Mouse (Mus musculus): ENCODE results near the gene Camk1d. TPM values are rescaled to one million over a fixed set of nuclear protein-coding genes. Genes with fewer than 3 reads are reported as not detected.

The Camk1d gene
- polyA plus RNA-seq, 1 experiment from 2014 or later: 10.4 TPM

GRCm38 (mm10) chr2:5641678-5642077 lies 72.6 kb downstream of the Camk1d start:
- Histone ChIP-seq H3K4me1 (no peaks in the 10 kb centered on the region), H3K36me3 (no peaks in the 10 kb centered on the region), H3K9me3 (replicated peaks) (no peaks in the 10 kb centered on the region), H3K27ac (replicated peaks) (no peak overlapping the region), H3K9ac (no peak overlapping the region), H3K4me3 (replicated peaks) (no peak overlapping the region), H3K4me2 (replicated peaks) (no peak overlapping the region), H3K27me3 (no peaks in the 10 kb centered on the region)
- no peak for ATAC-seq (ENCODE audit: insufficient number of reproducible peaks, low FRiP score, low TSS enrichment, low read depth)
- 39% methylated on average over 5 of the region's 5 CpGs for WGBS

GRCm38 (mm10) chr2:5640586-5640985 lies 73.7 kb downstream of the Camk1d start:
- WGBS: 87% methylated on average over 5 of the region's 5 CpGs
- no peak overlapping the region for H3K4me3 ChIP-seq (replicated peaks)
- no peak overlapping the region for H3K27ac ChIP-seq (replicated peaks)
- H3K27me3 ChIP-seq: no peaks in the 10 kb centered on the region
- H3K4me2 ChIP-seq (replicated peaks): no peak overlapping the region
- H3K36me3 ChIP-seq: no peaks in the 10 kb centered on the region
- H3K9ac ChIP-seq: no peak overlapping the region
- no peaks in the 10 kb centered on the region for H3K4me1 ChIP-seq
- ATAC-seq (ENCODE audit: insufficient number of reproducible peaks, low FRiP score, low TSS enrichment, low read depth): no peak
- H3K9me3 ChIP-seq (replicated peaks): no peaks in the 10 kb centered on the region

- Histone ChIP-seq H3K4me2 (replicated peaks) (no peak overlapping the region), H3K36me3 (no peaks in the 10 kb centered on the region), H3K27me3 (no peaks in the 10 kb centered on the region), H3K9me3 (replicated peaks) (no peaks in the 10 kb centered on the region), H3K27ac (replicated peaks) (no peak overlapping the region), H3K9ac (no peak overlapping the region), H3K4me1 (no peaks in the 10 kb centered on the region), H3K4me3 (replicated peaks) (no peak overlapping the region)
- WGBS: 82% methylated on average over 14 of the region's 14 CpGs
- no peak for ATAC-seq (ENCODE audit: insufficient number of reproducible peaks, low FRiP score, low TSS enrichment, low read depth)
Measured at GRCm38 (mm10) chr2:5636801-5637742, 77.2 kb downstream of the Camk1d start.

GRCm38 (mm10) chr2:5632355-5632684 lies 82.0 kb downstream of the Camk1d start:
- Histone ChIP-seq H3K9ac (no peak overlapping the region), H3K4me3 (replicated peaks) (no peak overlapping the region), H3K36me3 (no peaks in the 10 kb centered on the region), H3K9me3 (replicated peaks) (no peaks in the 10 kb centered on the region), H3K4me1 (no peaks in the 10 kb centered on the region), H3K4me2 (replicated peaks) (no peak overlapping the region), H3K27ac (replicated peaks) (no peak overlapping the region), H3K27me3 (no peaks in the 10 kb centered on the region)
- ATAC-seq (ENCODE audit: insufficient number of reproducible peaks, low FRiP score, low TSS enrichment, low read depth): no peak
- WGBS: 83% methylated on average over 6 of the region's 6 CpGs

DNA sequence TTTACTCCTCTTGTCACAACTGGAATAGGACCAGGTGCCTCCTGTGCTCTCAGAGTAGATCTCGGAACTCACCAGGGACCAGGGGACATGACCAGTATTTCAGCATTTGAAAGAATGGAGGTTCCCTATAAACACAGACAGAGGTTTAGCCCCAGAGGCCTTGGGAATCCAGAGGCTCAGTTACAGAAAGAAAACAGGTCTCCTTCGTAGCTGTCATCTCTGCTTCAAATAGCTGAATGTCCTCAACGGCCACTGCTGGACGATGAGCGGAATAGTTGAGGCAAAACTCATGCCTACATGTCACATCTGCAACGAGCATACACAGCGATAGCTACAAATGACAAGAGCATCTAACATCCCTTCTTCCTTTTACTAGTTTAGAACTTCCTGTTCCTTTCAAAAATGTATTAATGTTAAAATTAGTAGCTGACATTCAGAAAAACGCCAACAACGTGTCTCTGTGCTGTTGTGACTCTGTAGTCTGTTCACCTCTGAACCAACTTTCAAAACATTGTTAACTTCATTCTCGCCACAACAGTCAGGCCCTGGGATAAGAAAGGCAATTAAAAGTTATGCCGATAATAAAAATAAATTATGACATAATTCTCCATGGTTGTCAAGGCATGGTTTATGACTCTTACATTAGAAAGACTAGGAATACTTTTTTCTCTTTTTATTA lies 82.5 kb downstream of the Camk1d start:
- Histone ChIP-seq H3K4me2 (replicated peaks) (no peak overlapping the region), H3K9ac (no peak overlapping the region), H3K27ac (replicated peaks) (no peak overlapping the region), H3K4me3 (replicated peaks) (no peak overlapping the region), H3K9me3 (replicated peaks) (no peaks in the 10 kb centered on the region), H3K4me1 (no peaks in the 10 kb centered on the region), H3K27me3 (no peaks in the 10 kb centered on the region), H3K36me3 (no peaks in the 10 kb centered on the region)
- ATAC-seq (ENCODE audit: insufficient number of reproducible peaks, low FRiP score, low TSS enrichment, low read depth): no peak
- 81% methylated on average over 11 of the region's 11 CpGs for WGBS

DNA sequence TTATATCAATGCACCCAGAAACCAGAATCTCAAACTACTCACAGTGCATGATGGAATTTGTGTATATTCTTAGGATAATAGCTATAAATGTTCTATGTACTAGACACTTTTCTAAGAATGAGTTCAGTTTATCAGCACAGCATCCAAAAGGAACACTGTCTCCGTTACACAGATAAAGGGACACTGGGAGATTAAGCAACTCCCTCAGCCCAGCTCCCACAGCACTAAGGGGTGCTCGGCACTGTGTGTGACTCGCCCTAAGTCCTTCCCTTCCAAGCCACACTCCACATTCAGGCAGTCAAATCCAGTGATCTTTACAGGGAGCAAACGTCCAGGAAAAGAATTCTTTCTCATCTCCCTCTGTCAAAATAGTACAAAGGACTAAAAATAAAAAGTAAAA lies 83.6 kb downstream of the Camk1d start:
- no peak overlapping the region for H3K4me2 ChIP-seq (replicated peaks)
- H3K4me3 ChIP-seq (replicated peaks): no peak overlapping the region
- no peak overlapping the region for H3K27ac ChIP-seq (replicated peaks)
- no peaks in the 10 kb centered on the region for H3K4me1 ChIP-seq
- no peaks in the 10 kb centered on the region for H3K36me3 ChIP-seq
- H3K9me3 ChIP-seq (replicated peaks): no peaks in the 10 kb centered on the region
- H3K27me3 ChIP-seq: no peaks in the 10 kb centered on the region
- no peak for ATAC-seq (ENCODE audit: insufficient number of reproducible peaks, low FRiP score, low TSS enrichment, low read depth)
- no peak overlapping the region for H3K9ac ChIP-seq
- WGBS: 62% methylated on average over 4 of the region's 4 CpGs

DNA sequence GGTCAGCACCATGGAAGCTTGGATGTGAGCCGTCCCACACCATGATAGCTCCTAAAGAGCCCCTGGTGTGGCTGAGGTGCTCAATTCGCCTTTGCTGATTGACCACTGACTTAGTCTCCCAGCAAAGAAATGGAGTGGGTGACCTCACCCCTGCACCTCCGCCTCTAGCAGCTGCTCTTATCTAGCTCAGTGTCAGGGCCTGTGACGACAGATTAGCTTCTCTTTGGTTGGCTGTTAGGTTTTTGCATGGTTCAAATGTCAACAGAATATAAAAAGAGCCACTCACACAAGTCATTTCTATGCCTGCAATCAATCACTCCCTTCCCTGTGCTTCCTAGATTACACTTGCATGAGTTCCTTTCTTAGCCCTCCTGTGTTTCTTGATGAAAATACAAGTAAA lies 89.9 kb downstream of the Camk1d start:
- ATAC-seq (ENCODE audit: insufficient number of reproducible peaks, low FRiP score, low TSS enrichment, low read depth): no peak
- Histone ChIP-seq H3K4me1 (no peaks in the 10 kb centered on the region), H3K4me3 (replicated peaks) (no peak overlapping the region), H3K27me3 (no peaks in the 10 kb centered on the region), H3K9me3 (replicated peaks) (no peaks in the 10 kb centered on the region), H3K27ac (replicated peaks) (no peak overlapping the region), H3K36me3 (no peaks in the 10 kb centered on the region), H3K9ac (no peak overlapping the region), H3K4me2 (replicated peaks) (no peak overlapping the region)
- 71% methylated on average over 4 of the region's 4 CpGs for WGBS

- Histone ChIP-seq H3K4me1 (peaks cover 15% of the 10 kb centered on the region), H3K36me3 (no peaks in the 10 kb centered on the region), H3K27ac (replicated peaks) (no peak overlapping the region), H3K4me2 (replicated peaks) (no peak overlapping the region), H3K4me3 (replicated peaks) (no peak overlapping the region), H3K9me3 (replicated peaks) (no peaks in the 10 kb centered on the region), H3K9ac (no peak overlapping the region), H3K27me3 (no peaks in the 10 kb centered on the region)
- ATAC-seq (ENCODE audit: insufficient number of reproducible peaks, low FRiP score, low TSS enrichment, low read depth): no peak
- WGBS: 88% methylated on average over 8 of the region's 8 CpGs
Measured at GRCm38 (mm10) chr2:5618361-5618896, 95.9 kb downstream of the Camk1d start.

DNA sequence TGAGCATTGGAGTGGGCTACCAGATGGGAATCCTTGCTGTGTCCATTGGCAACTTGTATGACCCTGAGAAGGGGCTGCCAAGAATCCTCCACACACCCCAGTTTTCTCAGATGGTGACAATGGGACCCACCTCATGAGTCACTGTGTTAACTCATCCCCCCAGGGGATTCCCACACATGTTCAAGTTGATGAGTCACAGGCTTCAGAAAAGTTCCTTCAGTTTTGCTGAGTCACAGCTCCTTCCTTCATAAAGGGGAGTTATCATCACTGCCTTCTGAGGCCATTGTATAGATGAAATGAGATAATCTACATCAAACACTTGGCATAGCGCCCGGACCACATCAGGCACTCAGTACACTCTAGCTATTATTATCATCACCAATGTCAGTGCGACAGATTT lies 99.4 kb downstream of the Camk1d start:
- no peak overlapping the region for H3K4me3 ChIP-seq (replicated peaks)
- no peaks in the 10 kb centered on the region for H3K27me3 ChIP-seq
- WGBS: 73% methylated on average over 3 of the region's 3 CpGs
- no peak; the same call in 1 of the 2 replicates for ATAC-seq (ENCODE audit: insufficient number of reproducible peaks, low FRiP score, low TSS enrichment, low read depth)
- H3K4me1 ChIP-seq: peaks cover 37% of the 10 kb centered on the region
- H3K4me2 ChIP-seq (replicated peaks): no peak overlapping the region
- H3K27ac ChIP-seq (replicated peaks): peak overlapping the region; percentile 71
- H3K9ac ChIP-seq: no peak overlapping the region
- no peaks in the 10 kb centered on the region for H3K36me3 ChIP-seq
- H3K9me3 ChIP-seq (replicated peaks): no peaks in the 10 kb centered on the region

- H3K4me1 ChIP-seq: peaks cover 37% of the 10 kb centered on the region
- no peak overlapping the region for H3K4me2 ChIP-seq (replicated peaks)
- 40% methylated on average over 2 of the region's 2 CpGs for WGBS
- H3K27ac ChIP-seq (replicated peaks): peak overlapping the region; percentile 71
- H3K9me3 ChIP-seq (replicated peaks): no peaks in the 10 kb centered on the region
- H3K36me3 ChIP-seq: no peaks in the 10 kb centered on the region
- no peak for ATAC-seq (ENCODE audit: insufficient number of reproducible peaks, low FRiP score, low TSS enrichment, low read depth)
- H3K27me3 ChIP-seq: no peaks in the 10 kb centered on the region
- H3K4me3 ChIP-seq (replicated peaks): no peak overlapping the region
- H3K9ac ChIP-seq: no peak overlapping the region
Measured at GRCm38 (mm10) chr2:5614308-5614705, 100.0 kb downstream of the Camk1d start.

DNA sequence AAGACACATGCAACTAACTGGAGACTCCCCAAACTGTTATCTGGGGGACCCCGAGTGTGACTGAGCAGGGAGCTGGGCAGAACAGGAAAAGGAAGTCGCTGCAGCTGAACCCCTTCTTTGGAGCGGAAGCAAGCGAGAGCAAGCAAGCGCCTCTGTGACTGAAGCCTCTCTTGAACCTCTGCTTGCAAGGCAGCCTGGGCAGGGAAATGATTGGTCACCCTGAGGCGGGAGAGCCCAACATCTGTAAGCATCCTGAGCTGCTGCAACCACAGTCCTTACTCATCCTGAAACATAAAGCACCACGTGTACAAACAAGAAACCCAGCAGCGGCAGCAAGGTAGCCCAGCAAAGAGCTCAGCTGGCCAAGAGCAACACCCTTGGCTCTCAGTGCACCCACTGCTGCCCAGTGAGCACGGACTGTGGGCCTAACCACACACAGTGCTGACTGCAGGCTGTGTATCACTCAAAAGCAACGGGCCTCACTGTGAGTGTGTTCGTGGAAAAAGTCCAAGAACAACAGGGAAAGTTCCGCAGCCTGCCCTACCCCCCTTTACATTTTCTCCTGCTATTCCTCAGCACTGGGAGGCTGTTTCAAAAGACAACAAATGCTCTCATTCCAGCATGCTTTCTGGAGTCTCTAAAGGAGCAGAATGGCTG lies 100.5 kb downstream of the Camk1d start:
- peaks cover 37% of the 10 kb centered on the region for H3K4me1 ChIP-seq
- H3K27me3 ChIP-seq: no peaks in the 10 kb centered on the region
- no peak overlapping the region for H3K9ac ChIP-seq
- no peaks in the 10 kb centered on the region for H3K9me3 ChIP-seq (replicated peaks)
- no peak overlapping the region for H3K4me3 ChIP-seq (replicated peaks)
- ATAC-seq (ENCODE audit: insufficient number of reproducible peaks, low FRiP score, low TSS enrichment, low read depth): peak; percentile 85
- H3K36me3 ChIP-seq: no peaks in the 10 kb centered on the region
- H3K4me2 ChIP-seq (replicated peaks): no peak overlapping the region; the same call in 1 of the 2 replicates
- WGBS: 23% methylated on average over 12 of the region's 12 CpGs
- H3K27ac ChIP-seq (replicated peaks): peak overlapping the region; percentile 71
